Mouse (Mus musculus): Measurements from ENCODE around the gene Ep400. TPM values are rescaled to one million over a fixed set of nuclear protein-coding genes. Genes with fewer than 3 reads are reported as not detected.
"Not testable (repeated sequence)": the region's sequence is repeated elsewhere in the genome, so short reads cannot be mapped to it uniquely, and the experiment has no call there.

Gene Ep400
- total RNA-seq, 2 experiments from 2014 or later = 34.9 to 36.6 TPM

DNA sequence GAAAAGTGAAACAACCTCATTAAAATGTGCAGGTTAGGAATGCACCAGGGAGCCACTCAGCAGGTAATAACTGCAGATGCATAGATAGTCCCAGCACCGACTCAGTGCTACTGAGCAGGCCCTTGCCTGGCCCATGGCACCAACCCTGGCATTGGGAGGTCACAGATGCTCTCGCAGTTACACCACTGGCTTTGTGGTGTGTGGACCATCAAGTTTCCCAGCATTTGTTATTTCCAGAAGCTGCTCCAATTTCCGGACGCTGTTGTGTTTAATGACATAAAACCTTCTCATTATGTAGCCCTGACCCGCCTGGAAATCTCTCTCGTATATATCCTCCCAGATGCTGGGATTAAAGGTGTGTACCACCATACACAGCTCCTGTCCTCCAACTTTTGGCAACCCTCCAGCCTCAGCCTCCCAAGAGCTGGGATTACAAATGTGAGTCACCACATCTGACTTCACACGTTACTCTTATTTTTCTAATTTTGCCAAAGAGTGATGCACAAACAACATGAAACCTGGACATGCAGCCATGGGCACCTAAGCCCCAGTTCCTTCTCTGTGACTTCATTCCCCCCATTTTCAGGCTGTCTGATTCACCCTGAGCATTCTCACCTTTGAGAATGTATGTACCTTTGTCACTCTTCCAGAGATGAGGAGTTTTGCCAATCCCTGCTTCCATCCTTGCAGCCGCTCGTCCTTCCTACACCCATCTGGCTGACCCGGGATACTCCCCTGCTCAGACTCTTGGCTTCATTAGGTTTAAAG is 10.4 kb upstream of the Ep400 start:
- no peak for DNase-seq (ENCODE audit: low spot score)
- intact Hi-C loops (cut with DNase I) = no loop called here

DNA sequence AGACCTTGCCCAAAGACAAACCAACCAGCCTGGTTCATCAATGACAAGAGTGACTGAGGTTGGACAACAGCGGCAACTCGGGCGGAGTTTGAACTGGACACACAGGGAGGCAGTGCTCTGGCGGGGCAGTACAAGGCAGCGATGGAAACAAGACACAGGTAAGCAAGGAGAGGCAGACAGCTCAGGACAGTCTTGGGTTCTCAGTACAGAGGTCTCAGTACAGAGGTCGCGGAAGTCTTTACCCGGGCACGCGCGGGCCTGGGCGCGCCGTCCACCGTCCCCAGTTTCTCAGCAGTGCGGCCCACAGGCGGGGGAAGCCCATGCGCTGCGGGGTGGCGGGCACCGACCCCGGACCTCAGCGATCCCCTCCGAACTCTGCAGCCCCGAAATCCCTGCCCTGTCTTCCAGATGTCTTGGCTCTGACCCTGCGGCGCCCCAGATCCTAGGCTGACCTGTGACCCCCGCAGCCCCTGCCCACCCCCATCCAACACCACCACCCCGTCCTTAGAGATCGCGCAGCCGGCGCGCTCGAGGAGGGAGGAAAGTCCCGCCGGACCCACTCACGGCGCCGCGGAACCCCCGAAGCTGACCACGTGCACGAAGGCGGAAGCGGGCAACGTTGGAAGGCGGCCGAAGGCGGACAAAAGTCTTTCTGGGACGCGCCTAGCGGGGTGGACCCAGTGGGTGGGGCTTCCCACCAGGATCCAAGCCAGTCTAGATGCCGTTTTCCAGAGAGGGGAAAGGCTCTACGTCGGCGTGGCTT is 9.7 kb upstream of the Ep400 start, which contains the start of gene Pus1:
Pus1 (minus strand) TSS at position 662 of the 763 bp plus-strand sequence.
- intact Hi-C loops (cut with DNase I) = no loop called here
- peak; percentile 88 for DNase-seq (ENCODE audit: low spot score)

DNA sequence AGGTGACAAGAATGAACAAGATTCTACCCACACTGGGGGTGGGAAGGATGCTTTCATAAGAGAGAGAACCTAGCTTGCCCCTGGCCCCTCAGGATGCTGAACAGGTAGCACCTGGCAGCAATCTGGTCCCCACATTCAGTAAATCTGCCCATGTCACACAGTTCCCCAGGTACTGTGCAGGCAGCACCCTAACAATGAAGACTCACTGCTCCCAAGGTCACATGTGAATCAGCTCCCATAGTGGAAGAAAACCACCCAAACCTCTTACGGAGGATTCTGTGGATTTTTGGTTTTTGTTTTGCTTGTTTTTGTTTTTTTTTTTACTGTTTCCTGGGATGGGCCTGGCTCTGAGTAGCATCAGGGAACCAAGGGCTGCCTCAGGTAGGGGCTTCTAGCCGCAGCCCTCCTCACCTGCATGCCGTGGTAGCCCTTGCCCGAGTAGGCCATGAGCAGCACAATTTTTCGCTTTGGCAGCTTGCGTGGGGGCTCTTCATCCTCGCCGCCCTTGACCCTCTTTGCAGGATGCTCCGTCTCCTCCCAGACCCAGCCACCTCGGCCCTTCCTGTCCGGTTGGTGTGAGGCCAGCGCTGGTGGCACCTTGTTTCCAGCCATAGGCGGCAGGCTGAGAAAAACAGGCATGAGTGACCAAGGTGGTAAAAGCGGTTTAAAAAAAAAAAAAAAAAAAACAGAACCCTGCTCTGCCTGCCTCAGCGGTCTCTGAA is 8.9 kb upstream of the Ep400 start:
- no peak for DNase-seq (ENCODE audit: low spot score)
- intact Hi-C loops (cut with DNase I) = no loop called here

DNA sequence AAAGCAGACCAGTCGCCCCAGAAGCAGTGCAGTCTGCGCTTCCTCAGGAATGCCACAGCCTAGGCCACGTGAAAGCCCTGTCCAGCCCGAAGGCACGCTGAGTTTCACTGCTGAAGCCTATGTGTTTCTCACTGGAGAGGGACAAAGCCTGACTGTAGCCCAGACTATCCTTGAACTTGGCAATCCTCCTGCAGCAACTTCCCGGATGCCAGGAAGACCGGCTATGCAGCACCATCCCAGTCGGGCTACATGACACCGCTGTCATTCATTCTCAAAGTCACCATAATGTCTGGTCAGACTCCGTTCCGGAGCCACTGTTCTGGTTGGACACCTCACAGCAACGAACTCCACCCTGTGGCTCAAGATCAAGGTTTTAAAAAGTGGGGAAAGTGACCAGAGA is 7.7 kb upstream of the Ep400 start:
- intact Hi-C loops (cut with DNase I) = no loop called here
- no peak for DNase-seq (ENCODE audit: low spot score)

DNA sequence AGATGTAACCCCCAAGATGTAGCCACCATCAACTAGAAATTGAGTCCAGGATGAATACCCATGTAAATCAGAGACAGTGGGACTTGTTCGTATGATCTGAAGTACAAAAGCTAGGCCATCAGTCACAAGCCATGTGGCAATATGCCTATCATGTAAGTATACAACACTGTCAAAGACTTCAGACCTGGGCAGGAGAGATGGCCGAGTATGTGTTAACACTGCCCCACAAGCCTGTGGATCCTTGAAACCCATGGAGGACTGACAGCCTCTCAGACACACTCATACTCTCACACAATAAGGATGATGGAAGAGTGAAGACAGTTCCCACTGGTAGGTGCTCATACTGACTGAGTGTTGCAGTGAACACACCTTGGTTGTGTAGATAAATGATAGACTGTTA is 5.6 kb upstream of the Ep400 start:
- intact Hi-C loops (cut with DNase I) = no loop called here
- DNase-seq (ENCODE audit: low spot score) = no peak

DNA sequence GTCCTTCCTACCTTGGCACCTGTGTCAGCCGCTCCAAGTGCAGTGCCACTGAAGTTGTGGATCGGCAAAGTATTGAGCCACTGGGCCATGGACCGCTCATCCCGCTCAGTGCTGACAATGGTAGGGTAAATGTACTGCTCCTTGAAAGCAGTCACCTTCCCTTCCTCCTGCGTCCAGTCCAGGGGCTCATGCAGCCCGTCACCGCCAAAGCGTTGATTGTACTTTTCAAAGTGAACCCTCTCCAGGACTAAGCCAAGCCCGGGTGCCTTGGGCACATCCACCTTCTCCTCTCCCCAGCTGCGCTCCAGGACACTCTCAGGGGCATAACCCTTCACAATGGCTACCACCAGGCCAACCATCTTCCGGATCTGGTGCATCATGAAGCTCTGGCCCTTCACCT is 4.0 kb upstream of the Ep400 start:
- intact Hi-C loops (cut with DNase I) = loop anchor here (5.0 kb wide), 1 partner anchor 33 kb away; no protein-coding TSS in a partner anchor
- no peak for DNase-seq (ENCODE audit: low spot score)

DNA sequence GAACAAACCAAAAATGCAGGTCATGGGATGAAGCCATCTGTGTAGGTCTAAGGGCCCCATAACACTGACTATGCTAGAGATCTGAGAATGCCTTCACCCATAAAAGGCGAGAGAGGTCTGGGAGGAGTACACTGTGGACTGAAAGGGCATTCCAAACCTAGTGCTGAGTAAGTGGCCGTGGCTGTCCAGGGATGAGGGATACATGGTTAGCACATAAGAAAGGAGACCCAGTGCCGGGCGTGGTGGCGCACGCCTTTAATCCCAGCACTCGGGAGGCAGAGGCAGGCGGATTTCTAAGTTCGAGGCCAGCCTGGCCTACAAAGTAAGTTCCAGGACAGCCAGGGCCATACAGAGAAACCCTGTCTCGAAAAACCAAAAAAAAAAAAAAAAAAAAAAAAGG is 2.4 kb upstream of the Ep400 start:
- intact Hi-C loops (cut with DNase I) = loop anchor here (5.0 kb wide), 1 partner anchor 34 kb away; no protein-coding TSS in a partner anchor
- DNase-seq (ENCODE audit: low spot score) = not testable (repeated sequence)

DNA sequence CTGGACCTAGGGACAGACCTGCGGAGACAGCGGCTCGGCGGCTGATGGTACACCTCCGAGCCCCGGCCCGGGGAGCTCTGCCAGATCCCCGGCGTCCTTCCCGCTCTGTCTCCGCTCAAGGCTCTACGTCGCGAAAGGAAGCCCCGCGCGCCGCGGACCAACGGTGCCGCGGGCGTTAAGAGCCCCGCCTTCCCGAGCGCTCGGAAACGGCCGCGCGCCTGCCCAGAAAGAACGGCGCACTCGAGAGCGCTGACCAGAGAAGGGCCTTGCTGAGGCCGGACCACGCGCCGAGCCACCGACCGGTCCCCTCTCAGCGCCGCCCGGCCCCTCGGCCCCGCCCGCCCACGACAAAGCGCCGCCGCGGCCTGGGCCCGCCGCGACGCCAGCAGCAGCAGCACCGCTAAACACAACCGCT is 479 bp downstream of the Ep400 start:
- intact Hi-C loops (cut with DNase I) = loop anchor here (5.0 kb wide), 1 partner anchor 37 kb away; no protein-coding TSS in a partner anchor

DNA sequence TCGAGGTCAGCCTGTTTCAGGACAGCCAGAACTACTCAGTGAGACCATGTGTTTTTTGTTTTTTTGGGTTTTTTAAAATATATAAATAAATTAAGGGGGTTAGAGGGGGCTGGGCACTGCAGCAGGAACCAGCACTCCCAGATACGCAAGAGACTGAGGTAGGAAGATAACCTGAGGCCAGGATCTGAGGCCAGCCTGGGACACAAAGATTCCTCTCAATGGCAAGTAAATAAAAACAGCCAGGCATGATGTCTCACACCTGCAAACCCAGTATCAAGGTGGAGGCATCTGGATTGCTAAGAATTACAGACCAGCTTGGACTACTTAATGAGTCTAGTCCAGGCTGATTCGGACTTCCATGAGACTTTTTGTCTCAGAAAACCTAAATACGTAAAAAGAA is 1.2 kb downstream of the Ep400 start:
- intact Hi-C loops (cut with DNase I) = no loop called here
- DNase-seq (ENCODE audit: low spot score) = no peak

More for the DNA sequence above, 479 bp downstream of the Ep400 start:
- no peak for DNase-seq (ENCODE audit: low spot score)

DNA sequence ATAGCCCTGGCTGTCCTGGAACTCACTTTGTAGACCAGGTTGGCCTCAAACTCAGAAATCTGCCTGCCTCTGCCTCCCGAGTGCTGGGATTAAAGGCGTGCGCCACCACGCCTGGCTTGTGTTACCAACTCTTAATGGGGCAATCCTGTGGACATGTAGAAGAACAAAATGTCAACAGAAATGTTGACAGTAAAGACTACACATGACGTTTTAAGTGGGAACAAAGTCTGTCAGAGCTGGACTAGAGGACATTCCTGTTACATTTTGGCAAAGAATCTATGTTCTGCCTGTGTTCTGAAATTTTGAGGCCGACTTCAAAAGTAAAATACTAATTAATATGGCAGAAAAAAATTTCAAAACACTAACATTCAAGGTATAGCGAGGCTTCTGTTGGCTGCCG is 6.6 kb downstream of the Ep400 start:
- no peak for DNase-seq (ENCODE audit: low spot score)
- intact Hi-C loops (cut with DNase I) = no loop called here

DNA sequence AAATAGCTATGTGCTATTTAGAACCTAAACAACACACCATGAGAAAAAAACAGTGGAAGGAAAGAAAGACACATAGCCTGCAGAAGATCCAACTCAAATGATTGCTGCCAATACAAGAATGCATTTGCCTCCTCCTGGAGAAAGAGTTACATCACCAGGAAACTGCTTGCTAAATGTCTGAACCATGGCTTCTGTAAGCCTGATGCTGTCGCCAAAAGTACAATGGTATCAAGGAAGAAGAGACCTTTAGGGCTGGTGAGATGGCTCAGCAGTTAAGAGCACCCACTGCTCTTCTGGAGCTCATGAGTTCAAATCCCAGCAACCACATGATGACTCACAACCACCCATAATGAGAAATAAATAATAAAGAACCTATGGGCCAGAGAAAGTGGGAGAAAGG is 25.5 kb downstream of the Ep400 start:
- intact Hi-C loops (cut with DNase I) = no loop called here
- DNase-seq (ENCODE audit: low spot score) = no peak

DNA sequence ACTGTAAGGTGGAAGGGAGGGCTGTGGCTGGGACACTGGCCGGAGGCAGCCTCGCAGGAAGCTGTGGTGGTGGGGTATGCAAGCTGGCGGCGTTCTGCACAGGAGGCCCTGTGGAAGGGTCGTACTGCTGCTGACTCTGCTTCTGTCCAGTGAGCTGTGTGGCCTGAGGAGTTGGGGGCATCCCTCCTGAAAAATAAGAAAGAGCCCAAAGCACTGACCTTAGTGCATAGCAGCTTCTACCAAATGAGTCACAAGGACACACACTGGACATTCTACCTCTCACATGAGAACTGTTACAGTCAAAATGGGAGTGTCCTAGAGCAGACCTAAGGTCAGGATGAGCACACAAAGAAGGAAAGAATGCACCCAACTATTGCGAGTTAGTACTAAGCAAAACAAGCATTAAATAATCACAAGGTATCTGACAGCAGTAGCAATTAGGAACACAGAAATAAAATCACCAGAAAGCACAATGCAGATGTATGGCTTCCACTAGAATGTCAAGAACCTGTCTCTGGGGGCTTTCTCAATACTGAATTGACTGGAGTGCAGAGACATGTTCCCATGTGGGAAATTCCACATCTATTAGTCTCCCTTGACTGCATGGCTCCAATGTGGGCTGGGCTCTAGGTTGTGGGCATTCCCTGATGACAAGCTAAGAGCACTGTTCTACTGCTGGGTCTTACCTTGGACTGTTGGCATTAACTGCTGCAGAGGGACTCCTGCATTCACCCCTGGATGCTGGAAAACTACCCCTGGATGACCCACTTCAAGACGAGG is 30.8 kb downstream of the Ep400 start:
- no peak for DNase-seq (ENCODE audit: low spot score)
- intact Hi-C loops (cut with DNase I) = no loop called here

DNA sequence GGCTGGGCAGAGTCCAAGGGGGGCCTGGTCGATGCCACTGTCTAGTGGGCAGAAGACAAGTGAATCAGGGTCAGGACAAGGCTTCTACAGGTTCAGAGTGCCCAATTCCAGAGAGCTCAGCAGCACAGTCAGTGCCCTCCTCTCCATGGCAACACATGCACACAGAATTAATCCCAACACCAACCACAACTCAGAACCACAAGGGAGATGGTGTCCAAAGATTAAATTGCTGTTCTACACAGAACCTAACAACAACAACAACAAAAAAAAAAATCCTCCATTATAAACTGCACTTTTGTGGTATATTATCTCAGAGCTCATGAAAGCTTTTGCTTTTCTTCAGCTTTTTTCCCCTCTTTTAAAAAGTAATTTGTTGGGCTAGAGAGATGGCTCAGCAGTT is 34.9 kb downstream of the Ep400 start:
- DNase-seq (ENCODE audit: low spot score) = no peak
- intact Hi-C loops (cut with DNase I) = no loop called here

DNA sequence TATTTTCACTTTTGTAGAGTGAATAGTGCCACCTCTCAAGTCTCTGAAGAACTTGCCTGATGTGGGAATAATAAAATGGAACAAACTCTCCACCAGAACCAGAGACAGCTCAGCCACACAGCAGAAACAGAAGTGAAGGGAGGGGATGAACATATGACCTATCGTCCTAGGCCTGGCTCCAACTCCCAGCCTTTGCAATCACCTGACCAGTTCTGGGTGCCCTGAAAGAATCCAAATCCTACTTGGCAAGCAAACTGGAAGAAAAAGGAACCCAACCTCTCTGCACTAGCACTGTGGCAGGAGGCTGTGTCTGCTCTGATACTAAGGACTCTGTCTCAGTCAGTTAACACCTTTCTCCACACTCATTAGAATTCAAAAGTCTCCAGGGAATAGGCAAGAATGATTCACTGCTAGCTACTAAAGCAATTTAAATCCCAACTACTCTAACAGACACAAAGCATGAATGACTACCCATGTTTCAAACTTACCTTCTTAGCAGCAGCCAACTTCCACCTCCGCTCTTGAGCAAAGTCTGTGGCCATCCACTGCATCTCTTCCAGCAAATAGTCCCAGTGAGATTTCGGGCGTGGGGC is 37.2 kb downstream of the Ep400 start:
- no peak for DNase-seq (ENCODE audit: low spot score)

DNA sequence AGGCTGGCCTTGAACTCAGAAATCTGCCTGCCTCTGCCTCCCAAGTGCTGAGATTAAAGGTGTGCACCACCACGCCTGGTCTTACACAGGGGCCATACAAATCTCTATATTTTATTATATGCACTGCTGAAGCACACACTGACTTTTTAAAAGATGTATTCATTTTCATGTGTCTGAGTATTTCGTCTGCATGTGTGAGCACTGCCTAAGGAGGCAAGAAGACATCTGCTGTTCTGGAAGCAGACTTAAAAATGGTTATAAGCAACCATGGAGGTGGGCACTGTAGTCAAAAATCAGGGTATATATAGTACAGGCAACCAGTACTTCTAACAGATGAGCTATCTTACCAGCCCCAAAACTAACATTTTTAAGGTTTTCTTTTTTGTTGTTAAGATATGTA is 39.3 kb downstream of the Ep400 start:
- DNase-seq (ENCODE audit: low spot score) = no peak
- intact Hi-C loops (cut with DNase I) = no loop called here

More for the DNA sequence above, 37.2 kb downstream of the Ep400 start:
- intact Hi-C loops (cut with DNase I) = no loop called here

DNA sequence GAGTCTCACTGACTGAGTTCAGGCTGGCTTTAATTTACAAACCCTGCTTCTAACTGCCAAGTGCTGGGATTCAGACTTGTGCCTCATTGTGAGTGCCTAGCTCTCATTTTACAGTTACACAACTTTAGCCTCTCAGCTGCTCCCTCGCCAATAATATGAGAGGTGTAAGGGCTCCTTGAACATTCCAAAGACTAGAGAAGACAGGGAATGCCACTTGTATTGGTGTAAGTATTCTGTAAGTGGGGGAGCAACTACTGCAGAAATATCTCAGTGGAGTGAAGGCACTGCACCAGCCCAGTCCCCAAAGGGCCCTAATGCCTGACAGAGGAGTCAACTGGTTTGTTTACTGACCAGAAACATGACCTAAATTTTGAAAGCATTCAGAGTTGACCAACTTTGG is 42.7 kb downstream of the Ep400 start:
- no peak for DNase-seq (ENCODE audit: low spot score)
- intact Hi-C loops (cut with DNase I) = no loop called here

DNA sequence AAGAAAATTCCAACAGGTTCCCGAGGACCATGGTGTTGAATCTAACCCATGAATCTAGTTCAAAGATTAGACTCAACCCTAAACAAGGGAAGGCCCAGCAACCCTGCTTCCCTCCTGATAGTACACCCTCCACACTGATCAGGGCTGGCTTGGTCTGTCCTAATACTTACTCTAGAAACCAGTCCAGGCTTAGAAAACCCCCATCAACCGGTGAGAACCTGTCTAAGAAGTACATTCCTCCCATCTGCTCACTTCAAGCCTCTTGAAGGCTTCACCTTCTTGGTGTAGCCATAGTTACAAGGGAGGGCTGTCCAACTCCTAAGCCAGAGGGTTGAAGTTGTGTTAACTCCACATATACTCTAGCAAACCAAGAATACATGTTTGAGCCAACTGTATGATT is 47.0 kb downstream of the Ep400 start:
- intact Hi-C loops (cut with DNase I) = no loop called here
- no peak for DNase-seq (ENCODE audit: low spot score)

DNA sequence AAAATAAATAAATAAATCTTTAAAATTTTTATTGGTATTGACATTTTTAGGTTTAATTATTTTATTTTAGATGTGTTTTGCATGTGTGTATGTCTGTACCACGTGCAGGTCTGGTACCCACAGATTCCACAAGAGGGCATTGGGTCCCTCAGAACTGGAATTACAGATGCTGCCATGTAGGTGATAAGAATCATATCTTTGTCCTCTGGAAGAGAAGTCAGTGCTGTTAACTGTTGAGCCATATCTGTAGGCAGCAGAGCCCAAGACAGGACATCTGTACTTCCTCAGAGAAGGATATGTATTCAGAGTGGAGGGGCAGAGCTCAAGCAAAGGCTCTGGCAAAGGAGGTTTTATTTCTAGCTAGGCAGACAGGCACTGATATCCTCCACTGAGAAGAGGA is 49.1 kb downstream of the Ep400 start:
- DNase-seq (ENCODE audit: low spot score); intact Hi-C loops (cut with DNase I): not testable (repeated sequence)

DNA sequence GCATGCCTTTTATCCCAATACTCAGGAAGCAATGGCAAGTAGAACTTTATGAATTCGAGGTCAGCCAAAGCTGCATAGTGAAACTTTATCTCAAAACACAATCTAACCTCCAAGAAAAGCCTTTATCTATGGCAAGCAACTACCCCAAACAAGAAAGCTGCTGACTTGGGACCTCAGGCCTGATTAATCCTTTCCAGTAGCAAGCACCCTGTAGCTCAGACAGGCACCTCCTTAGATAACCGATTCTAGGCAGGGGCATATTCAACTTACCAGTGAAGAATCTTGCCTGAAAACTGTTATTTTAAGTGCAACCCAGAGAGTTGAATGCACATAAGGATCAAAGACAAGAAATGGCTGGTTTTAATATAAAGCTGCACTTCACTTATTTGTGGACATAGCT is 59.1 kb downstream of the Ep400 start:
- intact Hi-C loops (cut with DNase I) = no loop called here
- DNase-seq (ENCODE audit: low spot score) = no peak

Measured in heart, postnatal 25 days (tissue).